Mouse (Mus musculus): ENCODE measurements around the gene Rdh13.
"Not testable (repeated sequence)": the region's sequence is repeated elsewhere in the genome, so short reads cannot be mapped to it uniquely, and the experiment has no call there.

The Rdh13 gene

DNA sequence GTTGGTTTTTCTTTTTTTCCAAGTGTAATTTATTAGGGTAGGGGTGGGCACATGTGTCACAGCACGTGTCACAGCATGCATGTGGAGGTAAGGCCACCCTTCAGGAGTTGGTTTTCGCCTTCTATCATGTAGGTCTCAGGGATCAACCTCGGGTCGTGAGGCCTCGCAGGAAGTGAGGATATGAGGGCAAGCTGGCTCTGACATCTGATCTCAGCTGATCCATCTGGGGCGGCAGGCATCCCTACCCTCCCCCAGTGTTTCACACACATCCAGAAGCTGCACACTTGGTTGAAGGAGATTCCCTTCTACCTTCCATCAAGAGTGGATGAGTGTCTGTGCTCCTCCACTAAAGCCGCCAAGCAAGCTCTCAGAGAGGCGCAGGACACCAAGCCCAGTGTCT, 13.4 kb downstream of the Rdh13 start:
- no peak for DNase-seq (ENCODE audit: low read depth, low spot score)

DNA sequence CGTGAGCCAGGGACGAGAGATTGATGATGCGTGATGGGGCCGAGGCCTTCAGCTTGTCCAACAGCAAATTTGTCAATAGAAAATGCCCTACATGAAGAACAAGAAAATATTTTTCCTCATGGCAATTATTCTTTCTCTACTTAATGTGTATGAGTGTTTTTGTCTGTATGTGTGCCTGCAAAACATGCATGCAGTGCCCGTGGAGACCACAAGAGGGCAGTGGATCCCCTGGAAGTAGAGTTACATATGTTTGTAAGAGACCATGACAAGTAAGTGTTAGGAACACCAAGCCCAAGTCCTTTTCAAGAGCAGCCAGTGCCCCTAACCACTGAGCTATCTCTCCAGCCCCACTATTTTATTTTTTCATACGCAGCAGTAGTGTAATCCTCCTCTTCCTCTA, 13.9 kb downstream of the Rdh13 start:
- peak; percentile 37 for DNase-seq (ENCODE audit: low read depth, low spot score)

DNA sequence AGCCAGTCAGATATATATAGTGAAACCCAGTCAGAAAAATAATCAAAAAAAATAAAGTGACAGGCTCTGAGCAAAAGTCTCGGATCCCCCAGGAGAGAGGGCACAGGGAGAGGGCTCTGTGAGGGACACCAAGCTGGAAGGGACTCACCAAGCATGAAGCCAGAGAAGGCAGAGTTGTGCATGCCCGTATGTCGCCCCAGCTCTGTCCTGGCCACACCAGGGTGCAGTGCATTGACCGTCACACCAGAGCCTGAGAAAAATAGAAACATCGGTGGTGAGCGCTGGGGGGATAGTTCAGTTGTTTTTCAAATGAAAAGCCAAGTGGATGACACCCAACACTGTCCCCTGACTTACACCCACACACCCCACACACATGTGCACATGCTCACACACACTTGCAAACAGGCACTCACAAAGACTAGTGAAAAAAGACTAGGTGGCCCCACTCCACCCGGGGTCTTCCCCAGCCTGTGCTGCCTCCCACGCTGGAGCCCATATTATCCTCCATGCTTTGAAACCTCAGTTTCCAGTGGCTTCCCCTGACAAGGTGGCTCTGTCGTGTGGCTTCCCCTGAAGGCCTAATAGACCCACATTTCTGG, 15.1 kb downstream of the Rdh13 start:
- DNase-seq (ENCODE audit: low read depth, low spot score): no peak

DNA sequence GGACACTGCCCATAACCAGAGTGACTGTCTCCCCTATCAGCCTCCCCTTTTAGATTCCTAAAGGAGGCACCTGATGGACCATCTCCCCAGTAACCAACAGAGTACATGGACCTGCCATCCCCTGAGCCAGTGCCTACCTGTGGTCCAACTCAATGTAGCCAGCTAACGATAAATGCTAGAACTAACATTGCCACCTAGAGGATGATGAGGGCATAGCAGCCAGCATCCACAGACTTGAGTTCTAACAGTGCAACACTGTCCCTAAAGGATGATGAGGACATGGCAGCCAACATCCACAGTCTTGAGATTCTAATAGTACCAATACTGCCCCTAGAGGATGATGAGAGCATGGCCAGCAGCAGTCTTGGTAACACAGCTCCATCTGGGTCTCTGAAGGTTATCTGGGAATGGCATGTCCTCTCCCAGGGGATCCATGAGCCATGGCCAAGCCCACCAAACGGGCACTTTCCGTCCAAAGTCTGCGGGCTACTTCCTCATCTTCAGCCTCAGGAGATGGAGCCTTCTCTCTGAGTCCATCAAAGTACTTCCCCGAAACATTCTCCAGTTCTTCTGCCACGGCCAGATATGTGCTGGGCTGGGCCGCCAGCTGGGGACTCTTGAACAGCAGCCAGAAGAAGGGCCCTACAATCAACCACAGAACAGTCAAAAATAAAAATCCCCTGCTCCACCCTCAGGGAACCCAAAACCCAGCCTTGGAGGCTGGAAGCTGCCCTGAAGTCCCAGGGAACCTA, 18.1 kb downstream of the Rdh13 start:
- DNase-seq (ENCODE audit: low read depth, low spot score): peak; percentile 86

DNA sequence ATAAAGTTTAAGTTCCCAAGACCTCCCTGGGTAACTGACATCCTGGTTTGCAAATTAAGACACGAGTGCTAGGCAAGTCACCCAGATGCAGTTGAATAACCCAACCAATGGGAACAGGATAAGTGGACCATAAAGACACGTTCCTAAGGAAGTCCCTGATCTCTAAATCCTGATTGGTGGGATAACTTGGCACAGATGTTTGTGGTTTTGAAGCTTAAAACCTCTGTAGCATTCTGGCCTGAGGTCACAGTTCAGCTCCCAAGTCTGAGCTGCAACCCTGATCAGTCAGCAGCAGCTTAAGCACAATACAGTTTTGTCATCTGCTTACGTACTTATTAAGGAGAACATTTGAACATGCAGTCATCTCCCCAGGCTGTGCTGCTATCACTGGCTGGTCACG, 25.2 kb downstream of the Rdh13 start:
- DNase-seq (ENCODE audit: low read depth, low spot score): no peak

DNA sequence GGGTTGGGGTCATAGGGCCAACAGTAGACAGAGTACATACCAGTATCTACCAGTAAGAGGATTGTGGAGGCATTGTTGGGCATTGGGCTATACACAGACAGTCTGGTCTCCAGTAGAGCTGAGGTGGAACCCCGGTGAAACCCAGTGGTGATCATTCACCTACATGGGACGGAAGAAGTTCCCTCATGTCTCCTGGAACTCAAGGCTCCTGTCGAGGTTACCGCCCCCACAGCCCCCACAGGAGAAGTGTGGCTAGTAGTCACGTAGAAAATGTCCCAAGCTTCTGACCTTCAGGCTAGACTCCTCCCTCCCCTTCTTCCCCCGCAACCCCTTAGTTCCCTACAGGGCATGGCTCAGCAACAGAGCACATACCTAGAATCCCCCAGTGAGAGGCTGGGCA, 25.8 kb downstream of the Rdh13 start:
- DNase-seq (ENCODE audit: low read depth, low spot score): no peak

DNA sequence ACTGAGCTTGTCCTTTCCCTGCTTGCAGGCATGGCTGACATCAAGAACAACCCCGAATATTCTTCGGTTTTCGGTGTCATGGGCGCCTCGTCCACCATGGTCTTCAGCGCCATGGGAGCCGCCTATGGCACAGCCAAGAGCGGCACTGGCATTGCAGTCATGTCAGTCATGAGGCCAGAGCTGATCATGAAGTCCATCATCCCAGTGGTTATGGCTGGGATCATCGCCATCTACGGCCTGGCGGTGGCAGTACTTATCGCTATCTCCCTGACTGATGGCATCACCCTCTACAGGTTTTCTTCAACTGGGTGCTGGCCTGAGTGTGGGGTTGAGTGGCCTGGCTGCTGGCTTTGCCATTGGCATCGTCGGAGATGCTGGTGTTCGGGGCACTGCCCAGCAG, 33.0 kb downstream of the Rdh13 start:
- DNase-seq (ENCODE audit: low read depth, low spot score): not testable (repeated sequence)

DNA sequence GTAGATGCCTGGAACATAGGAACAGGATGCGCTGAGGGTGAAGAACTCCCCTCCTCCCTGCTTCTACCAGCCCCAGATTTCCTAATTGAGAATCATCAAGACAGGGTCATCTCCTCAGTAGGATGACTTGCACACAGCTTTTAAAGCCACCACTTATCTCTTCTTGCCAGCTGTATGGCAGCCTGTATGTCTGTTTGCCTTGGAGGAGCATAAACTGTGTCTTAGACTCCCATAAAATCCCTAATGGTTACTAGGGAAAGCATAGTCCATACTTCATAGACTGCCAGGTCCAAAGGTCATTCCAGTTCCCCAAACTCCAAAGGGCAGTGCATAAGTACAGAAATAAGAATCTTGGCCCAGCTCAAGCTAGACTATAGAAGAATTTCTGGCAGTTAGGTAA, 47.7 kb downstream of the Rdh13 start, which contains the start of gene Gp6:
TSS of gene Gp6 (minus strand) at position 15 of the 400 bp plus-strand sequence.
- no peak for DNase-seq (ENCODE audit: low read depth, low spot score)

All from retina, adult 2 months (tissue).